Mouse (Mus musculus) heart, embryonic 14.5 days (tissue): ENCODE results near the gene Tmem50b. TPM values are rescaled to one million over a fixed set of nuclear protein-coding genes. Genes with fewer than 3 reads are reported as not detected.

ENCODE experiments used
- ATAC-seq: fragments of 200-750 bp; cut with Nextera tagmentation; 2 replicates; pipeline ENCODE4 v1.8.0; 2017; ENCODE audit warnings: low read depth, moderate TSS enrichment; ENCODE audit not compliant: insufficient number of reproducible peaks, insufficient read depth, low FRiP score
- H3K27ac ChIP-seq, 2 experiments: fragments of 200-500 bp in 1 of 2; fragments of 300-500 bp in 1 of 2; sonication (generic) in 1 of 2; replicated peaks in 1 of 2; 2 replicates each; pipeline ENCODE4 v1.5.1; 2012 to 2014; ENCODE audit warnings: low read depth in 2 of 2, low read length in 2 of 2, control low read depth in 1 of 2, mild to moderate bottlenecking in 1 of 2, mixed read lengths in 1 of 2; ENCODE audit not compliant: control insufficient read depth in 1 of 2, insufficient read depth in 1 of 2
- H3K27me3 ChIP-seq: fragments of 300-500 bp; sonication (generic); 2 replicates; pipeline ENCODE4 v1.6.1; 2014; ENCODE audit warnings: mild to moderate bottlenecking, low read length, control low read depth; ENCODE audit not compliant: control insufficient read depth, insufficient read depth
- H3K36me3 ChIP-seq: fragments of 300-500 bp; sonication (generic); 2 replicates; pipeline ENCODE4 v1.6.1; 2014; ENCODE audit warnings: mild to moderate bottlenecking, control low read depth, low read length, mixed read lengths; ENCODE audit not compliant: control insufficient read depth, insufficient read depth
- H3K4me1 ChIP-seq, 2 experiments: fragments of 200-500 bp in 1 of 2; fragments of 300-500 bp in 1 of 2; sonication (generic) in 1 of 2; 2 replicates each; pipeline ENCODE4 v1.6.1; 2012 to 2014; ENCODE audit warnings: low read length in 2 of 2, control low read depth in 1 of 2, mixed read lengths in 1 of 2; ENCODE audit not compliant: control insufficient read depth in 2 of 2, insufficient read depth in 2 of 2
- H3K4me2 ChIP-seq: fragments of 300-500 bp; sonication (generic); 2 replicates; pipeline ENCODE4 v1.6.1; 2014; ENCODE audit warnings: mild to moderate bottlenecking, low read length
- H3K4me3 ChIP-seq, 2 experiments: fragments of 200-500 bp in 1 of 2; fragments of 300-500 bp in 1 of 2; sonication (generic) in 1 of 2; 2 replicates each; pipeline ENCODE4 v1.5.1; 2012 to 2014; ENCODE audit warnings: low read length in 2 of 2, mild to moderate bottlenecking in 2 of 2, control low read depth in 1 of 2, low read depth in 1 of 2, moderate library complexity in 1 of 2; ENCODE audit not compliant: control insufficient read depth in 1 of 2, insufficient read depth in 1 of 2
- H3K9ac ChIP-seq: fragments of 300-500 bp; sonication (generic); 2 replicates; pipeline ENCODE4 v1.6.1; 2014; ENCODE audit warnings: mild to moderate bottlenecking, low read length
- H3K9me3 ChIP-seq: fragments of 300-500 bp; sonication (generic); 2 replicates; pipeline ENCODE4 v1.6.1; 2016; ENCODE audit warnings: low read length, control low read depth; ENCODE audit not compliant: control insufficient read depth
- WGBS: fragments of 180-500 bp; shearing (Covaris S2); extraction: QIAGEN DNeasy Blood & Tissue Kit; methylation state at CpG from one replicate; pipeline ENCODE4 v1.1.7; 2014; 5-methylcytosine and 5-hydroxymethylcytosine counted together
- polyA plus RNA-seq: library from polyadenylated mRNA; unstranded; fragments of >200 nt; fragmentation: Nextera tagmentation; extraction: Ambion mirVana; gene quantifications from 2 replicates; pipeline ENCODE4 v1.2.1, GENCODE M21; 2014

Gene Tmem50b
- polyA plus RNA-seq, 1 experiment from 2014 or later: 60.5 TPM

GRCm38 (mm10) chr16:91564580-91565291, 32.9 kb downstream of the Tmem50b start:
- Histone ChIP-seq H3K9ac (no peak overlapping the region), H3K36me3 (peaks cover 53% of the 10 kb centered on the region), H3K27ac (no peak overlapping the region), H3K4me1 (no peaks in the 10 kb centered on the region; a peak in 1 of 4 replicates), H3K9me3 (no peaks in the 10 kb centered on the region), H3K4me3 (no peak overlapping the region), H3K4me2 (no peak overlapping the region), H3K27me3 (no peaks in the 10 kb centered on the region)
- WGBS: 80% methylated on average over 4 of the region's 4 CpGs
- ATAC-seq: no peak

- Histone ChIP-seq H3K27ac (no peak overlapping the region), H3K4me1 (no peaks in the 10 kb centered on the region; a peak in 1 of 4 replicates), H3K9me3 (no peaks in the 10 kb centered on the region), H3K4me3 (no peak overlapping the region), H3K36me3 (peaks cover 81% of the 10 kb centered on the region), H3K4me2 (no peak overlapping the region), H3K27me3 (no peaks in the 10 kb centered on the region), H3K9ac (no peak overlapping the region)
- 72% methylated on average over 38 of the region's 38 CpGs for WGBS
- no peak for ATAC-seq
Observed at GRCm38 (mm10) chr16:91561541-91562457, 35.8 kb downstream of the Tmem50b start.

GRCm38 (mm10) chr16:91561099-91561498, 36.5 kb downstream of the Tmem50b start:
- ATAC-seq: no peak
- no peaks in the 10 kb centered on the region; a peak in 1 of 4 replicates for H3K4me1 ChIP-seq
- H3K9me3 ChIP-seq: no peaks in the 10 kb centered on the region
- H3K27ac ChIP-seq: no peak overlapping the region
- H3K4me3 ChIP-seq: no peak overlapping the region
- no peaks in the 10 kb centered on the region for H3K27me3 ChIP-seq
- peaks cover 88% of the 10 kb centered on the region for H3K36me3 ChIP-seq
- WGBS: 46% methylated on average over 9 of the region's 9 CpGs
- H3K9ac ChIP-seq: no peak overlapping the region
- no peak overlapping the region for H3K4me2 ChIP-seq

GRCm38 (mm10) chr16:91557693-91558092, 39.9 kb downstream of the Tmem50b start:
- H3K9ac ChIP-seq: no peak overlapping the region
- no peak overlapping the region for H3K4me2 ChIP-seq
- ATAC-seq: no peak
- no peaks in the 10 kb centered on the region for H3K9me3 ChIP-seq
- H3K4me1 ChIP-seq: peaks cover 20 to 25% of the 10 kb centered on the region in 2 experiments
- H3K27ac ChIP-seq: no peak overlapping the region
- H3K4me3 ChIP-seq: no peak overlapping the region
- H3K27me3 ChIP-seq: no peaks in the 10 kb centered on the region
- WGBS: 88% methylated on average over 15 of the region's 15 CpGs
- H3K36me3 ChIP-seq: peaks cover 83% of the 10 kb centered on the region

- Histone ChIP-seq H3K36me3 (peaks cover 80% of the 10 kb centered on the region), H3K4me1 (peaks cover 22 to 30% of the 10 kb centered on the region in 2 experiments), H3K9me3 (no peaks in the 10 kb centered on the region), H3K4me2 (no peak overlapping the region), H3K27ac (no peak overlapping the region), H3K27me3 (no peaks in the 10 kb centered on the region), H3K9ac (no peak overlapping the region), H3K4me3 (no peak overlapping the region)
- WGBS: 92% methylated on average over 7 of the region's 7 CpGs
- no peak for ATAC-seq
Observed at GRCm38 (mm10) chr16:91557214-91557613, 40.4 kb downstream of the Tmem50b start.

- 84% methylated on average over 15 of the region's 15 CpGs for WGBS
Observed at GRCm38 (mm10) chr16:91556659-91557058, 40.9 kb downstream of the Tmem50b start.

DNA sequence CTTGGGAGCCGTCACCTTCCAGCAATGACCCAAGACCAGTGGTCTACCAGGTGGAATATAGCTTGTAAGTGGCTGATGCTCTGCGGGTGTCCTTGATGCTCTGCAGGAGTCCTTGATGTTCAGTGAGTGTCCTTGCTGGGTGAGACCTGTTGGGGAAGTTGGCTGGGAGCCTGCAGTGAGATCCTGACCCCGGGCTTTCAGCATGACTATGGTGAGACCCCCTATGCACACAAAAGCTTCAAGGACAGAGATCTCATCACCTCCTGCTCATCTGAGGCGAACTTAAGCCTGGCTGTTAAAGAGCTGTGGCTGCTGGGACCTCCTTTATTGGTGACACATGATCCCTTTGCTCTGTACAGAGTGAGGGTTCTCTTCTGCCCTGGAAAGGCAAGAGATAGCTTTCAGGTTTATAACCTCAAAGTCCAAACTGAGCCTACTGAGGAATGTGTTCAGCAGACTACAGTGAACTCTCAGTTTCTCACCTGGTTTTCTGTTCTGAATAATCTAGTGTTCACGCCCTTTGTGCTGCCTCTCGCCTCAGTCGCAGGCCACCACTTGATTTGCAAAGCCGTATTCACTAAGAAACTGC, 42.5 kb downstream of the Tmem50b start:
- no peaks in the 10 kb centered on the region for H3K27me3 ChIP-seq
- H3K36me3 ChIP-seq: peaks cover 61% of the 10 kb centered on the region
- H3K9ac ChIP-seq: no peak overlapping the region
- H3K4me1 ChIP-seq: peaks cover 36 to 47% of the 10 kb centered on the region in 2 experiments
- no peaks in the 10 kb centered on the region for H3K9me3 ChIP-seq
- ATAC-seq: no peak
- WGBS: 65% methylated on average over 8 of the region's 8 CpGs
- no peak overlapping the region for H3K4me3 ChIP-seq
- no peak overlapping the region for H3K4me2 ChIP-seq
- peak overlapping the region; percentile 1 to 57; a peak in 2 of 4 replicates for H3K27ac ChIP-seq

More at GRCm38 (mm10) chr16:91556659-91557058, 40.9 kb downstream of the Tmem50b start:
- no peaks in the 10 kb centered on the region for H3K9me3 ChIP-seq
- no peak overlapping the region for H3K9ac ChIP-seq
- H3K4me3 ChIP-seq: no peak overlapping the region
- H3K36me3 ChIP-seq: peaks cover 75% of the 10 kb centered on the region
- no peak for ATAC-seq
- no peak overlapping the region for H3K27ac ChIP-seq
- no peak overlapping the region for H3K4me2 ChIP-seq
- H3K27me3 ChIP-seq: no peaks in the 10 kb centered on the region
- H3K4me1 ChIP-seq: peaks cover 28 to 36% of the 10 kb centered on the region in 2 experiments
